Mouse (Mus musculus): ENCODE results near the gene Gm12216. TPM values are rescaled to one million over a fixed set of nuclear protein-coding genes. Genes with fewer than 3 reads are reported as not detected.
A peak's percentile ranks its signal among the peaks of the same experiment; 100 is the strongest.
"Not testable (repeated sequence)": the region's sequence is repeated elsewhere in the genome, so short reads cannot be mapped to it uniquely, and the experiment has no call there.

Gm12216 gene
- 1 to 10 TPM; 4.3 to 9.1 TPM for total RNA-seq (2021)

DNA sequence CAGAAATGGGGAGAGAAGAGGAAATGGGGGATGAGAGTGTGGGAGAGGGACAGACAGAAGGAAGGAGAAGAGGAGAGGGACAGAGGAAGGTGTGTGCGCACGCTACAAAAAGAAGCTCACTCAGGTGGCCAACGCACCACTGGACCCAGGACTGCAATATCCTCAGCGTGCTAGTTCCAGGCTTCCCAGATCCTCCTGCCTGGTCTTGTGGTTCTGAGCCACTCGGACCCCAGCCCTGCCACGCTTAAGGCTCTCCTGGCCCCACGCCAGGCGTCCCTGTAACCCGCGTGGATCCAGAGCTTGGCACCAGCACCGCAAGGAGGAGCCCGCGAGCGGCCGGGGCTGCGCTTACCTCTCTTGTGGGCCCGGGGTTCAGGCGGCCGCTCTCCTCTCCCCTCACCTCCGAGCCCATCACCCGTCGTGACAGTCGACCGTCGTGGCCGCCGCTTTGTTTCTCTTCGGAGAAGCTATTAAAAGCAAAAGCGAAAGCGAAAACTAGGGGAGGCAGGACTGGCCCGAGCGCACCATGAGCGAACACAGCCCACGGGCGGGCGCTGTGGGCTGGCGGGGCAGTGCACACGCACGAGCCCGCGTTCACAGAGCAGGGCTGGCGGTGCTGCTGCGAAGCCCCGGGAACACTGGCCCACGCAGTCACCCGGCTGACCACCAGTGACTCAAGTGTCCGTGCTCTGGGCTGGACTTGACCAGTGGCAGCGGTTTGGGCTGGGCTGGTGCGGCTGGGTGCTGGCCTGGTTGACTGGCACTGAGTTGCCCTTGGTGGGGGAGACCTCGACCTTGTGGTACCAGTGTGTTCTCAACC lies at the start of gene Gm12216:
Gene Gm12216 (minus strand): TSS at position 496 of the 820 bp plus-strand sequence.
- DNase-seq (ENCODE audit: extremely low spot score in 1 of 2, low spot score in 1 of 2): not testable (repeated sequence)

DNA sequence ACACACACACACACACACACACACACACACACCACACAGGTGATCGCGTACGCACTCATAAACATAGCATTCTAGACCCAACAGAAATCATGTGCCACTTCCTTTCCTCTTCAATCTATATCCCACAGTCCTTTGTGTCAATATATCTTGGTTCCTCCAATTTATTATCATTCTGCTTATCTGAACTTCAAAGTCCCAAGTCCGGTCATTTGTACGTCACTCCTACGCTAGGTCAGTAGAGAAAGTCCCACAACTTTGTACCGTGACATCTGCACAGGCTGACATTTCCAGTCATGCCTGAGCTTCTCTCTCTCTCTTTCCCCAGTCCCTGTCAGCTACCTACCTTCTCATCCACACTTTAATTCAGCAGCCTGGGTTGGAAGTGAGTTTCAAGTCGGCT lies 49.6 kb upstream of the Gm12216 start:
- no peak for DNase-seq (ENCODE audit: extremely low spot score in 1 of 2, low spot score in 1 of 2)

DNA sequence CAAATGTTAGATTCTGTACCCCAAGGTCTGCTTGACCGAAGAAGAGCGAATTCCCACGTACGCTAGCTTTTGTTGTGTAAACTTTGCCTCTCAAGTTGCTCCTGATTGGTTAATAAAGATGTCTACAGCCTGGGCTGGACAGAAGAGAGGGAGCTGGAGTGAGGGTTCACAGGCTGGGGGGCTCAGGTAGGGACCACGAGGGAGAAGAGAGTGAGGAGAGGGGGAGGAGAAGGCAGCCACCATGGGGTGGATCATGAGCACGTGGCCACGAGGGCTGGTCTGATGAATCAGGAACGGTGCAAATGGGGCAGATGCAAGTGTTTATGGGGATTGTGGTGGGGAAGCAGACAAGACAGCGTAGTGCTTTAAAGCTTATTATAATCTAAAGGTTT lies 45.5 kb upstream of the Gm12216 start:
- no peak for DNase-seq (ENCODE audit: extremely low spot score in 1 of 2, low spot score in 1 of 2)

- no peak for DNase-seq (ENCODE audit: extremely low spot score in 1 of 2, low spot score in 1 of 2)
These were observed 44.9 kb upstream of the Gm12216 start for GRCm38 (mm10) chr11:53903781-53904533.

DNA sequence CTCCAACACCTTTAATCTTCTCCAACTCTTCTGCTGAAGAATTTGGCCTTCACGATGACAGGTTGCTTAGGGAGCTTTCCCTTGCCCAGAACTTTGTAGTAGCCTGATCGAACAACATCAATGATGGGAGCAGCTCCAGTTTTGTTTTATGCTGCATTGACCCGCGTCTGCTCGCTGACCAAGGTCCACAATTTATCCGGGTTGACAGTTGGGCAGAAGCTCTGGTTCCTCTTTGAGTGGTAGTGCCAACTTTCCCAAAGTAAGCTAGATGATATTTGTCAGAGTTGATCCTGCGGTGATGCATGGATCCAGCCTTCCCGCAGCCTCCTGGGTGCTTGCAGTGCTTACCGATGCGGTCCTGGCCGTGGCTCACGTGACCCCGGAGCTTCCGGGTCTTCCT lies 43.7 kb upstream of the Gm12216 start:
- no peak for DNase-seq (ENCODE audit: extremely low spot score in 1 of 2, low spot score in 1 of 2)

DNA sequence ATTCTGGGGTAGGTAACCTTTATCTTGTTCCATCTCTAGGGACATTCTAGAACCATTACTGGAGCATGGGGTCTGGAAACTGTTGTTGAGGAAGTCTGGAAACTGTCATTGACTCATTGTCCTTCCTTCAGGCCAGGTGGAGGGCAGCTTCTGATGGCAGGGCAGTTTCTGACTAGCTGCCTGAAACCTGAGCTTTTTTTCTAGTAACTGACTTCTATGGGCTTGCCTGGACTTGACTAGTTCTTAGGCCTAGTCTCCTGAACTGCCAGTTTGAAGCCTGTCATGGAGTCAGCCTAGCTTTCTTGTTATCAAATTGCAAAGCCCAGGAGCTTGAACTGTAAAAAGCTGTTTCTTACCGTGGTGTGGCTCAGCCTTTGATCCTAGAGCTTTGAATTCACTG lies 41.9 kb upstream of the Gm12216 start:
- DNase-seq (ENCODE audit: extremely low spot score in 1 of 2, low spot score in 1 of 2): no peak

- DNase-seq (ENCODE audit: extremely low spot score in 1 of 2, low spot score in 1 of 2): no peak
These were observed 40.9 kb upstream of the Gm12216 start for GRCm38 (mm10) chr11:53899981-53900380.

GRCm38 (mm10) chr11:53899004-53899403 lies 39.9 kb upstream of the Gm12216 start:
- DNase-seq (ENCODE audit: extremely low spot score in 1 of 2, low spot score in 1 of 2): no peak

GRCm38 (mm10) chr11:53896935-53897334 lies 37.9 kb upstream of the Gm12216 start:
- no peak for DNase-seq (ENCODE audit: extremely low spot score in 1 of 2, low spot score in 1 of 2)

- no peak for DNase-seq (ENCODE audit: extremely low spot score in 1 of 2, low spot score in 1 of 2)
These were observed 34.4 kb upstream of the Gm12216 start for GRCm38 (mm10) chr11:53893451-53893850.

- no peak for DNase-seq (ENCODE audit: extremely low spot score in 1 of 2, low spot score in 1 of 2)
These were observed 33.8 kb upstream of the Gm12216 start for GRCm38 (mm10) chr11:53892716-53893416.

DNA sequence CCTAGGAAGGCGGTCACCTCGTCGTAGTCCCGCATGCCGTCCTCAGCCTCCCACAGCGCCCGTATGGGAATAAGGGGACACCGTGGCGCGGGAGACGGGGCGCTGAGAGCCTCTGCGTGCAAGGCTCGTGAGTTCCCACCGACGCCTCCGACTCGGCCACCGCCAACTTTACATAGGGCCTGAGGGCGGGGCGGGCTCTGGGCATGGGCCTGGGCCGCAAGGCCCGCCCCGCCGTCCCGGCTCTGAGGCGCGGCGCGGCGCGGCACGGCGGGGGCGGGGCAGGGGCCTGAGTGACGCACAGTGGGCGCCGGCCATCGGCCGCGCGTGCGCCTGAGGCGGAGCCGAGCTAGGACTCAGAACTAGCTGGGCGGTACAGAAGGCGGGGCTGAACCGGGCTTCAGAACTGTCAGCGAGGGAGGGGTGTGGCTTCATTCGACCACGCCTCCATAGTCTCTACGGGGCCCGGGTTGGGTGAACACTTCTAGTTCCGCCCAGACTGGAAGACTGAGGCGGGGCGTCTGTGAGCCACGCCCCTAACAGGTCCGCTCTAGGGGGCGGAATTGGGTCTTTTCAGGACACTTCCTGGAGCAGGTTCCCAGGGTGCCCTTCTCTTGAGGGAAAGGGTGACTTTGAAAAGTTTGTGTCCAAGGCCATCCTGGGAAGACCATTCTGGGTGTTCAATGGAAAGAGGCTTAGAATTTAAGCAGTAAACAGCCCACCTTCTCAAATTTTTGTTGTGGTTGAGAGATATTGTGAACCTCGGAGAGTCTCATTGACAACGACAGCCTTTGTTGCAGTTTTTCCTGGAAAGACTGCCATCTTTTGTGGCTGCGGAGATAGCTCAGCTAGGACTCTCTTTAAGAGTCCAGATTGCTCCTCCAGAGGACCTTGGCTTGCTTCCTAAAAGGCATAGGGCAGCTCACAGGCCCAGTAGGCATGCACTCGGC lies 32.7 kb upstream of the Gm12216 start, which contains the start of gene Slc22a5:
Gene Slc22a5 (minus strand): TSS at position 156 of the 947 bp plus-strand sequence.
- peak; percentile 85 to 94 for DNase-seq (ENCODE audit: extremely low spot score in 1 of 2, low spot score in 1 of 2)

DNA sequence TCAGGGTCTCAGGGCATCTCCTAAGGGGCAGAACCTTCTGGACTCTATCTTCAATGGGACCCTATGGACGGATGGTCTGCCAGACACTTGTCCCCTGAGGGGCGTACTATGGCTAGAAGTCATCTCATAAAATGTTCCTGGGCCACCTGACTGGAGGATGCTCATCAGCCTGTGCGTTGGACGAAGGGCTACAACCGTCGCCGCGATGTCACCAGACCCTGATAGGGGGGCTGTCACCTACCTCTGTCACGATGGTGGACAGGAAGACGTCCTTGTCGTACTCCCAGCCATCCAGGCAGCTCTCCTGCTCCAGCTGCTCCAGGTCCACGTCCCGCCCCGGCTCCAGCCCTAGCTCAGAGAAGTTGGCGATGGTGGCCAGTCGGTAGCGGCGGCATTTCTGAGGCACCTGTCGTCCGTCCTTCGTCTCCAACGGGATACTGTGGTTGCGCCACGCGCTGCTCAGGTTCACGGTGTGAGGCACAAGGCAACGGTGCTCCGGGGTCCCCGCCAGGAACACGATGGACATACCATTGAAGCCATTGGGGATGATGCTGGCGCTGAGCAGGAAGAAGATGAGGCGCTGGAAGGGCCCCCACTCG lies 31.9 kb upstream of the Gm12216 start:
- no peak for DNase-seq (ENCODE audit: extremely low spot score in 1 of 2, low spot score in 1 of 2)

DNA sequence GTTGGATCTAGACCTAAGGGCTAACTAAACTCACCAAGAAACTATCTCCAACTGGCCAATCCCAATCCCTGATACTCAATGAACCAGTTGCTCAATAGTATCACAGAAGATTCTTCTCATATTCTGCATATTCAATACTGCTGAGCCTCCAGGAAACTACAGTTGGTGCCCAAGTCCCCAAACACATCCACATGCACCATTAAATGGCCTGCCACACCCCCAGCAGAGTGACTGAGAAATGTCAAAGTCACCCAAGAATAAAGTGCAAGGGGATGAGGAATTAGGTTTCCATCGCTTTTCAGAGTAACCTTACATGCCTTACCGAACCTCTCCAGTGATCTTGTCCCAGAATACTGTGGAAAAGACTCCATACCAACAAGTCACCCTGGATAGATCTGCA lies 31.2 kb upstream of the Gm12216 start:
- DNase-seq (ENCODE audit: extremely low spot score in 1 of 2, low spot score in 1 of 2): no peak

GRCm38 (mm10) chr11:53889091-53889645 lies 30.1 kb upstream of the Gm12216 start:
- DNase-seq (ENCODE audit: extremely low spot score in 1 of 2, low spot score in 1 of 2): no peak

- DNase-seq (ENCODE audit: extremely low spot score in 1 of 2, low spot score in 1 of 2): no peak
These were observed 29.2 kb upstream of the Gm12216 start for GRCm38 (mm10) chr11:53888242-53888641.

- DNase-seq (ENCODE audit: extremely low spot score in 1 of 2, low spot score in 1 of 2): no peak
These were observed 24.2 kb upstream of the Gm12216 start for GRCm38 (mm10) chr11:53883287-53883686.

DNA sequence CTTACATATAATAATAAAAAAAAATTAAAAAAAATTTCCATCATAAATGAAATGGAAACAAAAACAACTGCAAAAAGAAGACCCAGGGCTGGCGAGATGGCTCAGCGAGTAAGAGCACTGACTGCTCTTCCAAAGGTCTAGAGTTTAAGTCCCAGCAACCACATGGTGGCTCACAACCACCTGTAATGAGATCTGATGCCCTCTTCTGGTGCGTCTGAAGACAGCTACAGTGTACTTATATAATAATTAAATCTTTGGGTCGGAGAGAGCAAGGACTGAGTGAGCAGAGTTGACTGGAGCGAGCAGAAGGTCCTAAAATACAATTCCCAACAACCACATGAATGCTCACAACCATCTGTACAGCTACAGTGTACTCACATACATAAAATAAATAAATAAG lies 19.0 kb upstream of the Gm12216 start:
- DNase-seq (ENCODE audit: extremely low spot score in 1 of 2, low spot score in 1 of 2): not testable (repeated sequence)

- no peak for DNase-seq (ENCODE audit: extremely low spot score in 1 of 2, low spot score in 1 of 2)
These were observed 17.4 kb upstream of the Gm12216 start for GRCm38 (mm10) chr11:53876488-53876887.
